Mouse (Mus musculus): Measurements from ENCODE around the gene Ccdc113. TPM values are rescaled to one million over a fixed set of nuclear protein-coding genes. Genes with fewer than 3 reads are reported as not detected.

Ccdc113 gene
- 1 to 10 TPM; 2.2 to 4.2 (median 3.4) TPM for total RNA-seq (2022)

- peak; percentile 51 to 70 for DNase-seq (ENCODE audit: low spot score in 2 of 2)
Measured at GRCm38 (mm10) chr8:95533584-95534387, at the start of gene Ccdc113. Ccdc113 (plus strand) TSS chr8:95534085.

GRCm38 (mm10) chr8:95487800-95488697 is 45.8 kb upstream of the Ccdc113 start:
- no peak for DNase-seq (ENCODE audit: low spot score in 2 of 2)

- DNase-seq (ENCODE audit: low spot score in 2 of 2): peak; percentile 61 to 64
Measured at GRCm38 (mm10) chr8:95488698-95489332, 45.1 kb upstream of the Ccdc113 start.

GRCm38 (mm10) chr8:95490006-95490405 is 43.9 kb upstream of the Ccdc113 start, which contains the start of gene Csnk2a2:
Csnk2a2 (minus strand) TSS chr8:95490039.
- DNase-seq (ENCODE audit: low spot score in 2 of 2): no peak

- DNase-seq (ENCODE audit: low spot score in 2 of 2): no peak
Measured at GRCm38 (mm10) chr8:95492057-95492456, 41.8 kb upstream of the Ccdc113 start.

GRCm38 (mm10) chr8:95495444-95495843 is 38.4 kb upstream of the Ccdc113 start:
- no peak for DNase-seq (ENCODE audit: low spot score in 2 of 2)

GRCm38 (mm10) chr8:95496420-95496819 is 37.5 kb upstream of the Ccdc113 start:
- DNase-seq (ENCODE audit: low spot score in 2 of 2): no peak

GRCm38 (mm10) chr8:95497821-95498220 is 36.1 kb upstream of the Ccdc113 start:
- DNase-seq (ENCODE audit: low spot score in 2 of 2): no peak

- no peak for DNase-seq (ENCODE audit: low spot score in 2 of 2)
Measured at GRCm38 (mm10) chr8:95499266-95500064, 34.4 kb upstream of the Ccdc113 start.

GRCm38 (mm10) chr8:95500436-95500835 is 33.4 kb upstream of the Ccdc113 start:
- no peak for DNase-seq (ENCODE audit: low spot score in 2 of 2)

GRCm38 (mm10) chr8:95502431-95502830 is 31.5 kb upstream of the Ccdc113 start:
- peak in 1 of 2 experiments; percentile 35 for DNase-seq (ENCODE audit: low spot score in 2 of 2)

- no peak for DNase-seq (ENCODE audit: low spot score in 2 of 2)
Measured at GRCm38 (mm10) chr8:95504835-95505234, 29.1 kb upstream of the Ccdc113 start.

GRCm38 (mm10) chr8:95505606-95506005 is 28.3 kb upstream of the Ccdc113 start:
- DNase-seq (ENCODE audit: low spot score in 2 of 2): peak in 1 of 2 experiments; percentile 38

GRCm38 (mm10) chr8:95506245-95506644 is 27.6 kb upstream of the Ccdc113 start:
- no peak for DNase-seq (ENCODE audit: low spot score in 2 of 2)

GRCm38 (mm10) chr8:95512257-95512656 is 21.6 kb upstream of the Ccdc113 start:
- DNase-seq (ENCODE audit: low spot score in 2 of 2): peak in 1 of 2 experiments; percentile 34

- no peak for DNase-seq (ENCODE audit: low spot score in 2 of 2)
Measured at GRCm38 (mm10) chr8:95513219-95513618, 20.7 kb upstream of the Ccdc113 start.

- DNase-seq (ENCODE audit: low spot score in 2 of 2): peak in 1 of 2 experiments; percentile 59
Measured at GRCm38 (mm10) chr8:95516928-95517327, 17.0 kb upstream of the Ccdc113 start.

- DNase-seq (ENCODE audit: low spot score in 2 of 2): no peak
Measured at GRCm38 (mm10) chr8:95523991-95524390, 9.9 kb upstream of the Ccdc113 start.

GRCm38 (mm10) chr8:95528194-95528593 is 5.7 kb upstream of the Ccdc113 start:
- no peak for DNase-seq (ENCODE audit: low spot score in 2 of 2)

GRCm38 (mm10) chr8:95528750-95529310 is 5.1 kb upstream of the Ccdc113 start:
- no peak for DNase-seq (ENCODE audit: low spot score in 2 of 2)
